Mouse (Mus musculus): Measurements from ENCODE around the gene Vat1. TPM values are rescaled to one million over a fixed set of nuclear protein-coding genes. Genes with fewer than 3 reads are reported as not detected.
A peak's percentile ranks its signal among the peaks of the same experiment; 100 is the strongest.

The Vat1 gene
- polyA plus RNA-seq, 1 experiment from 2014 or later, result 94.8 TPM

GRCm38 (mm10) chr11:101464211-101465100 is 1.6 kb downstream of the Vat1 start, which contains the start of gene Rnd2:
Rnd2 (plus strand) TSS chr11:101464999.
- 12% methylated on average over 12 of the region's 12 CpGs for WGBS
- H3K4me1 ChIP-seq, result peaks cover 60% of the 10 kb centered on the region

GRCm38 (mm10) chr11:101462583-101463440 is 3.2 kb downstream of the Vat1 start:
- peaks cover 46% of the 10 kb centered on the region for H3K36me3 ChIP-seq
- peaks cover 58% of the 10 kb centered on the region for H3K4me1 ChIP-seq
- no peak overlapping the region; the same call in 1 of the 2 replicates for H3K9ac ChIP-seq
- 0 out of 2 replicates have a peak, but pooled peaks have one; percentile 46 for ATAC-seq (ENCODE audit: low FRiP score)
- H3K9me3 ChIP-seq (replicated peaks), result no peaks in the 10 kb centered on the region
- H3K27ac ChIP-seq, result peak overlapping the region; percentile 94
- peak overlapping the region; percentile 92 for H3K4me3 ChIP-seq
- WGBS, result 31% methylated on average over 13 of the region's 13 CpGs
- H3K27me3 ChIP-seq, result no peaks in the 10 kb centered on the region
- peak overlapping the region; percentile 83 for H3K4me2 ChIP-seq (replicated peaks)

More at GRCm38 (mm10) chr11:101464211-101465100, 1.6 kb downstream of the Vat1 start, which contains the start of gene Rnd2:
- peak within 1 kb of the TSS; percentile 83 for H3K4me2 ChIP-seq (replicated peaks)
- peak within 1 kb of the TSS; percentile 94 for H3K27ac ChIP-seq
- H3K9ac ChIP-seq, result peak within 1 kb of the TSS; percentile 91
- peak; percentile 2; the same call in 1 of the 2 replicates for ATAC-seq (ENCODE audit: low FRiP score)
- no peaks in the 10 kb centered on the region for H3K9me3 ChIP-seq (replicated peaks)
- peak within 1 kb of the TSS; percentile 92 for H3K4me3 ChIP-seq
- no peaks in the 10 kb centered on the region for H3K27me3 ChIP-seq
- peaks cover 31% of the 10 kb centered on the region for H3K36me3 ChIP-seq

GRCm38 (mm10) chr11:101462141-101462540 is 3.9 kb downstream of the Vat1 start:
- Histone ChIP-seq H3K27ac (peak overlapping the region; percentile 63; the same call in 1 of the 2 replicates), H3K9me3 (replicated peaks) (no peaks in the 10 kb centered on the region), H3K36me3 (peaks cover 53% of the 10 kb centered on the region), H3K4me2 (replicated peaks) (peak overlapping the region; percentile 83), H3K27me3 (no peaks in the 10 kb centered on the region), H3K9ac (no peak overlapping the region; the same call in 1 of the 2 replicates), H3K4me1 (peaks cover 52% of the 10 kb centered on the region), H3K4me3 (no peak overlapping the region)
- ATAC-seq (ENCODE audit: low FRiP score), result no peak
- WGBS, result 62% methylated on average over 14 of the region's 14 CpGs

- ATAC-seq (ENCODE audit: low FRiP score), result no peak
- Histone ChIP-seq H3K9ac (0 out of 2 replicates have a peak overlapping the region, but pooled peaks have one; percentile 18), H3K27me3 (no peaks in the 10 kb centered on the region), H3K9me3 (replicated peaks) (no peaks in the 10 kb centered on the region), H3K4me2 (replicated peaks) (no peak overlapping the region), H3K36me3 (peaks cover 60% of the 10 kb centered on the region), H3K4me3 (no peak overlapping the region), H3K27ac (no peak overlapping the region), H3K4me1 (peaks cover 42% of the 10 kb centered on the region)
- 88% methylated on average over 15 of the region's 15 CpGs for WGBS
Observed at GRCm38 (mm10) chr11:101460321-101460720, 5.7 kb downstream of the Vat1 start.

- H3K9ac ChIP-seq, result peak overlapping the region; percentile 18; the same call in 1 of the 2 replicates
- no peaks in the 10 kb centered on the region for H3K27me3 ChIP-seq
- H3K4me2 ChIP-seq (replicated peaks), result no peak overlapping the region
- no peak overlapping the region for H3K4me3 ChIP-seq
- H3K27ac ChIP-seq, result no peak overlapping the region
- no peaks in the 10 kb centered on the region for H3K9me3 ChIP-seq (replicated peaks)
- peaks cover 44% of the 10 kb centered on the region for H3K4me1 ChIP-seq
- H3K36me3 ChIP-seq, result peaks cover 60% of the 10 kb centered on the region
- no peak for ATAC-seq (ENCODE audit: low FRiP score)
- WGBS, result 35% methylated on average over 5 of the region's 6 CpGs
Observed at GRCm38 (mm10) chr11:101459716-101460115, 6.3 kb downstream of the Vat1 start.

- Histone ChIP-seq H3K9ac (no peak overlapping the region), H3K4me1 (peaks cover 33% of the 10 kb centered on the region), H3K36me3 (peaks cover 60% of the 10 kb centered on the region)
Observed at GRCm38 (mm10) chr11:101458217-101458616, 7.8 kb downstream of the Vat1 start.

GRCm38 (mm10) chr11:101457631-101458030 is 8.4 kb downstream of the Vat1 start:
- Histone ChIP-seq H3K36me3 (peaks cover 59% of the 10 kb centered on the region), H3K4me3 (no peak overlapping the region), H3K4me2 (replicated peaks) (no peak overlapping the region), H3K27ac (no peak overlapping the region), H3K4me1 (peaks cover 28% of the 10 kb centered on the region), H3K27me3 (no peaks in the 10 kb centered on the region), H3K9ac (no peak overlapping the region), H3K9me3 (replicated peaks) (no peaks in the 10 kb centered on the region)
- 89% methylated on average over 9 of the region's 9 CpGs for WGBS
- no peak for ATAC-seq (ENCODE audit: low FRiP score)

More at GRCm38 (mm10) chr11:101458217-101458616, 7.8 kb downstream of the Vat1 start:
- Histone ChIP-seq H3K4me2 (replicated peaks) (no peak overlapping the region), H3K27me3 (no peaks in the 10 kb centered on the region), H3K9me3 (replicated peaks) (no peaks in the 10 kb centered on the region), H3K27ac (no peak overlapping the region), H3K4me3 (no peak overlapping the region)
- ATAC-seq (ENCODE audit: low FRiP score), result no peak
- WGBS, result 86% methylated on average over 12 of the region's 12 CpGs

- WGBS, result 91% methylated on average over 7 of the region's 7 CpGs
- Histone ChIP-seq H3K9ac (no peak overlapping the region), H3K4me1 (peaks cover 18% of the 10 kb centered on the region), H3K4me2 (replicated peaks) (no peak overlapping the region), H3K36me3 (peaks cover 41% of the 10 kb centered on the region), H3K27ac (no peak overlapping the region), H3K4me3 (no peak overlapping the region), H3K27me3 (no peaks in the 10 kb centered on the region), H3K9me3 (replicated peaks) (no peaks in the 10 kb centered on the region)
- ATAC-seq (ENCODE audit: low FRiP score), result no peak
Observed at GRCm38 (mm10) chr11:101455627-101456026, 10.4 kb downstream of the Vat1 start.

GRCm38 (mm10) chr11:101454702-101455101 is 11.3 kb downstream of the Vat1 start:
- Histone ChIP-seq H3K27ac (peak overlapping the region; percentile 71), H3K4me1 (peaks cover 14% of the 10 kb centered on the region), H3K27me3 (no peaks in the 10 kb centered on the region), H3K9me3 (replicated peaks) (no peaks in the 10 kb centered on the region), H3K4me2 (replicated peaks) (no peak overlapping the region), H3K36me3 (peaks cover 32% of the 10 kb centered on the region), H3K9ac (no peak overlapping the region), H3K4me3 (no peak overlapping the region)
- peak; percentile 70; the same call in 1 of the 2 replicates for ATAC-seq (ENCODE audit: low FRiP score)
- 31% methylated on average over 6 of the region's 6 CpGs for WGBS

- H3K36me3 ChIP-seq, result peaks cover 8% of the 10 kb centered on the region
- no peak overlapping the region for H3K4me3 ChIP-seq
- H3K27me3 ChIP-seq, result no peaks in the 10 kb centered on the region
- H3K27ac ChIP-seq, result no peak overlapping the region
- H3K4me1 ChIP-seq, result peaks cover 11% of the 10 kb centered on the region
- H3K9ac ChIP-seq, result no peak overlapping the region
- WGBS, result 73% methylated on average over 10 of the region's 10 CpGs
- no peaks in the 10 kb centered on the region for H3K9me3 ChIP-seq (replicated peaks)
- ATAC-seq (ENCODE audit: low FRiP score), result no peak
- H3K4me2 ChIP-seq (replicated peaks), result no peak overlapping the region
Observed at GRCm38 (mm10) chr11:101452093-101452774, 13.8 kb downstream of the Vat1 start.

GRCm38 (mm10) chr11:101451536-101451935 is 14.5 kb downstream of the Vat1 start:
- 91% methylated on average over 10 of the region's 10 CpGs for WGBS
- Histone ChIP-seq H3K4me2 (replicated peaks) (no peak overlapping the region), H3K36me3 (peaks cover 3% of the 10 kb centered on the region; the same call in 1 of the 2 replicates), H3K9ac (no peak overlapping the region), H3K4me1 (peaks cover 11% of the 10 kb centered on the region), H3K9me3 (replicated peaks) (no peaks in the 10 kb centered on the region), H3K4me3 (no peak overlapping the region), H3K27ac (no peak overlapping the region), H3K27me3 (no peaks in the 10 kb centered on the region)
- ATAC-seq (ENCODE audit: low FRiP score), result no peak

Measured in hindbrain, embryonic 12.5 days (tissue).